Mouse (Mus musculus) limb, embryonic 11.5 days (tissue): ENCODE measurements around the gene Trpm4. TPM values are rescaled to one million over a fixed set of nuclear protein-coding genes. Genes with fewer than 3 reads are reported as not detected.

Experiments used
- ATAC-seq: fragments of 200-750 bp; cut with Nextera tagmentation; 2 replicates; pipeline ENCODE4 v1.8.0; 2017; ENCODE audit warnings: low read depth; ENCODE audit not compliant: insufficient number of reproducible peaks, low FRiP score, low TSS enrichment
- DNase-seq: peaks from one replicate; pipeline ENCODE4 v3.0.0-alpha.2; 2015; ENCODE audit warnings: low spot score
- H3K27ac ChIP-seq: fragments of 300-500 bp; sonication (generic); replicated peaks from 2 replicates; pipeline ENCODE4 v1.5.1; 2014; ENCODE audit warnings: low read depth, mild to moderate bottlenecking, low read length
- H3K27me3 ChIP-seq: fragments of 300-500 bp; sonication (generic); 2 replicates; pipeline ENCODE4 v1.6.1; 2014; ENCODE audit warnings: mild to moderate bottlenecking, low read length, mixed read lengths; ENCODE audit not compliant: control insufficient read depth, insufficient read depth
- H3K36me3 ChIP-seq: fragments of 300-500 bp; sonication (generic); 2 replicates; pipeline ENCODE4 v1.6.1; 2014; ENCODE audit warnings: mild to moderate bottlenecking, low read length, moderate library complexity, mixed read lengths; ENCODE audit not compliant: control insufficient read depth, insufficient read depth
- H3K4me1 ChIP-seq: fragments of 300-500 bp; sonication (generic); 2 replicates; pipeline ENCODE4 v1.6.1; 2014; ENCODE audit warnings: low read length, mixed read lengths; ENCODE audit not compliant: control insufficient read depth, insufficient read depth
- H3K4me2 ChIP-seq: fragments of 300-500 bp; sonication (generic); 2 replicates; pipeline ENCODE4 v1.6.1; 2014; ENCODE audit warnings: low read depth, mild to moderate bottlenecking, moderate library complexity; ENCODE audit not compliant: severe bottlenecking
- H3K4me3 ChIP-seq: fragments of 300-500 bp; sonication (generic); 2 replicates; pipeline ENCODE4 v1.5.1; 2014; ENCODE audit warnings: low read depth, low read length
- H3K9ac ChIP-seq: fragments of 300-500 bp; sonication (generic); 2 replicates; pipeline ENCODE4 v1.6.1; 2014; ENCODE audit warnings: mild to moderate bottlenecking, low read length
- H3K9me3 ChIP-seq: fragments of 300-500 bp; sonication (generic); 2 replicates; pipeline ENCODE4 v1.6.1; 2016; ENCODE audit warnings: low read length; ENCODE audit not compliant: control insufficient read depth
- WGBS: fragments of 180-500 bp; shearing (Covaris S2); extraction: QIAGEN DNeasy Blood & Tissue Kit; methylation state at CpG from one replicate; pipeline ENCODE4 v1.1.7; 2014; 5-methylcytosine and 5-hydroxymethylcytosine counted together
- polyA plus RNA-seq: library from polyadenylated mRNA; unstranded; fragments of >200 nt; fragmentation: Nextera tagmentation; extraction: Ambion mirVana; gene quantifications from 2 replicates; pipeline ENCODE4 v1.2.1, GENCODE M21; 2014

Gene Trpm4
- polyA plus RNA-seq, 1 experiment from 2014 or later = 6.7 TPM

- Histone ChIP-seq H3K4me1 (peaks cover 14% of the 10 kb centered on the region; the same call in 1 of the 2 replicates), H3K4me2 (no peak overlapping the region), H3K4me3 (peak overlapping the region; percentile 68), H3K27me3 (peaks cover 42% of the 10 kb centered on the region), H3K36me3 (no peaks in the 10 kb centered on the region; the same call in 1 of the 2 replicates), H3K9me3 (no peaks in the 10 kb centered on the region), H3K27ac (no peak overlapping the region), H3K9ac (no peak overlapping the region)
- ATAC-seq (no peak), DNase-seq (no peak)
- 75% methylated on average over 15 of the region's 15 CpGs for WGBS
Observed at GRCm38 (mm10) chr7:45368178-45368577, 34.6 kb upstream of the Trpm4 start.

GRCm38 (mm10) chr7:45367020-45367880 lies 33.7 kb upstream of the Trpm4 start:
- Histone ChIP-seq H3K36me3 (no peaks in the 10 kb centered on the region), H3K9ac (peak overlapping the region; percentile 59), H3K9me3 (no peaks in the 10 kb centered on the region), H3K4me3 (peak overlapping the region; percentile 68), H3K4me2 (peak overlapping the region; percentile 99), H3K27ac (no peak overlapping the region), H3K4me1 (peaks cover 14% of the 10 kb centered on the region; the same call in 1 of the 2 replicates), H3K27me3 (peaks cover 45% of the 10 kb centered on the region)
- peak; percentile 88 for ATAC-seq
- WGBS = 1% methylated on average over 66 of the region's 70 CpGs
- DNase-seq = peak; percentile 99

- no peak within 1 kb of the TSS for H3K27ac ChIP-seq
- peak; percentile 40 for ATAC-seq
- H3K4me2 ChIP-seq = peak within 1 kb of the TSS; percentile 99
- H3K4me3 ChIP-seq = peak within 1 kb of the TSS; percentile 68
- no peaks in the 10 kb centered on the region for H3K36me3 ChIP-seq
- 0% methylated on average over 23 of the region's 26 CpGs for WGBS
- peak; percentile 57 for DNase-seq
- H3K9me3 ChIP-seq = no peaks in the 10 kb centered on the region
- H3K4me1 ChIP-seq = peaks cover 15% of the 10 kb centered on the region; the same call in 1 of the 2 replicates
- peaks cover 51% of the 10 kb centered on the region for H3K27me3 ChIP-seq
- peak within 1 kb of the TSS; percentile 59 for H3K9ac ChIP-seq
Observed at GRCm38 (mm10) chr7:45366652-45367019, 33.1 kb upstream of the Trpm4 start, which contains the start of gene Ppfia3. TSS of gene Ppfia3 (minus strand) at chr7:45367019.

- H3K36me3 ChIP-seq = no peaks in the 10 kb centered on the region
- peak overlapping the region; percentile 68 for H3K4me3 ChIP-seq
- ATAC-seq = no peak
- H3K27ac ChIP-seq = no peak overlapping the region
- DNase-seq = peak; percentile 68
- H3K4me1 ChIP-seq = peaks cover 17% of the 10 kb centered on the region; the same call in 1 of the 2 replicates
- H3K27me3 ChIP-seq = peaks cover 57% of the 10 kb centered on the region
- peak overlapping the region; percentile 59 for H3K9ac ChIP-seq
- WGBS = 5% methylated on average over 35 of the region's 35 CpGs
- peak overlapping the region; percentile 99 for H3K4me2 ChIP-seq
- no peaks in the 10 kb centered on the region for H3K9me3 ChIP-seq
Observed at GRCm38 (mm10) chr7:45365742-45366651, 32.4 kb upstream of the Trpm4 start.

- H3K27me3 ChIP-seq = peaks cover 57% of the 10 kb centered on the region
- WGBS = 96% methylated on average over 2 of the region's 2 CpGs
- H3K4me2 ChIP-seq = no peak overlapping the region
- H3K9ac ChIP-seq = no peak overlapping the region
- no peaks in the 10 kb centered on the region for H3K36me3 ChIP-seq
- no peak overlapping the region for H3K27ac ChIP-seq
- no peak overlapping the region for H3K4me3 ChIP-seq
- H3K4me1 ChIP-seq = peaks cover 14% of the 10 kb centered on the region; the same call in 1 of the 2 replicates
- ATAC-seq (no peak), DNase-seq (no peak)
- no peaks in the 10 kb centered on the region for H3K9me3 ChIP-seq
Observed at GRCm38 (mm10) chr7:45363983-45364382, 30.4 kb upstream of the Trpm4 start.

- H3K4me2 ChIP-seq = no peak overlapping the region
- no peak overlapping the region for H3K9ac ChIP-seq
- no peak overlapping the region for H3K27ac ChIP-seq
- H3K4me1 ChIP-seq = peaks cover 14% of the 10 kb centered on the region; the same call in 1 of the 2 replicates
- peaks cover 46% of the 10 kb centered on the region for H3K27me3 ChIP-seq
- no peak overlapping the region for H3K4me3 ChIP-seq
- DNase-seq (peak; percentile 45), ATAC-seq (no peak)
- H3K36me3 ChIP-seq = no peaks in the 10 kb centered on the region
- no peaks in the 10 kb centered on the region for H3K9me3 ChIP-seq
- WGBS = 5% methylated on average over 13 of the region's 13 CpGs
Observed at GRCm38 (mm10) chr7:45362801-45363200, 29.2 kb upstream of the Trpm4 start.

- WGBS = under 1% methylated on average over 43 of the region's 43 CpGs
- Histone ChIP-seq H3K36me3 (no peaks in the 10 kb centered on the region), H3K9ac (peak overlapping the region; percentile 63), H3K27ac (no peak overlapping the region), H3K27me3 (peaks cover 42% of the 10 kb centered on the region), H3K4me1 (peaks cover 9% of the 10 kb centered on the region; the same call in 1 of the 2 replicates), H3K9me3 (no peaks in the 10 kb centered on the region), H3K4me3 (peak overlapping the region; percentile 45), H3K4me2 (peak overlapping the region; percentile 90)
- DNase-seq (peak; percentile 85), ATAC-seq (peak; percentile 80; the same call in 1 of the 2 replicates)
Observed at GRCm38 (mm10) chr7:45361243-45361804, 27.7 kb upstream of the Trpm4 start.
